Mouse (Mus musculus) spleen, adult 18-20 months (tissue): ENCODE results near the gene Hoxa7.

Experiments used
- DNase-seq, 2 experiments: peaks; one replicate each; pipeline ENCODE4 v3.0.0; 2022; ENCODE audit warnings: mixed read lengths in 2 of 2

The Hoxa7 gene

GRCm38 (mm10) chr6:52237346-52238154 is 15.9 kb upstream of the Hoxa7 start:
- DNase-seq = no peak

- DNase-seq = no peak
Observed at GRCm38 (mm10) chr6:52236806-52237205, 15.2 kb upstream of the Hoxa7 start.

- DNase-seq = no peak
Observed at GRCm38 (mm10) chr6:52235866-52236265, 14.2 kb upstream of the Hoxa7 start.

- no peak for DNase-seq
Observed at GRCm38 (mm10) chr6:52235267-52235666, 13.6 kb upstream of the Hoxa7 start.

GRCm38 (mm10) chr6:52234428-52235140 is 12.9 kb upstream of the Hoxa7 start:
- DNase-seq = no peak

GRCm38 (mm10) chr6:52233546-52234427 is 12.1 kb upstream of the Hoxa7 start:
- no peak for DNase-seq

GRCm38 (mm10) chr6:52232984-52233545 is 11.4 kb upstream of the Hoxa7 start:
- no peak for DNase-seq

GRCm38 (mm10) chr6:52232568-52232965 is 10.9 kb upstream of the Hoxa7 start:
- no peak for DNase-seq

- DNase-seq = no peak
Observed at GRCm38 (mm10) chr6:52231885-52232567, 10.4 kb upstream of the Hoxa7 start.

GRCm38 (mm10) chr6:52230516-52231165 is 9.0 kb upstream of the Hoxa7 start, which contains the start of gene Hoxa9:
TSS of gene Hoxa9 (minus strand) at chr6:52231089.
- no peak for DNase-seq

GRCm38 (mm10) chr6:52229558-52230416 is 8.1 kb upstream of the Hoxa7 start:
- DNase-seq = no peak

- no peak for DNase-seq
Observed at GRCm38 (mm10) chr6:52228475-52229465, 7.1 kb upstream of the Hoxa7 start.

GRCm38 (mm10) chr6:52227470-52228222 is 6.0 kb upstream of the Hoxa7 start:
- no peak for DNase-seq

GRCm38 (mm10) chr6:52226569-52227257 is 5.1 kb upstream of the Hoxa7 start:
- DNase-seq = no peak

- DNase-seq = no peak
Observed at GRCm38 (mm10) chr6:52225612-52226568, 4.2 kb upstream of the Hoxa7 start.

GRCm38 (mm10) chr6:52224895-52225611 is 3.4 kb upstream of the Hoxa7 start:
- DNase-seq = peak in 1 of 2 experiments; percentile 3
